Mouse (Mus musculus) cortical plate, adult 2 months (tissue): ENCODE results near the gene Smim7.

ENCODE experiments used
- CTCF ChIP-seq: fragments of 200-500 bp; IDR thresholded peaks from 2 replicates; pipeline ENCODE4 v1.5.1; 2011; ENCODE audit warnings: mild to moderate bottlenecking, control low read depth, low read length; ENCODE audit not compliant: insufficient read depth; ENCODE audit errors: extremely low read depth
- POLR2A ChIP-seq: fragments of 200-500 bp; IDR thresholded peaks from 2 replicates; pipeline ENCODE4 v1.6.1; 2011; ENCODE audit warnings: mild to moderate bottlenecking, low read length, control low read depth; ENCODE audit not compliant: insufficient read depth; ENCODE audit errors: extremely low read depth

GRCm38 (mm10) chr8:72532103-72532502 is 38.8 kb downstream of the Smim7 start:
- no peak for TF ChIP-seq CTCF
- no peak for TF ChIP-seq POLR2A
